Mouse (Mus musculus) embryonic facial prominence, embryonic 15.5 days (tissue): ENCODE data around the gene Anxa7. TPM values are rescaled to one million over a fixed set of nuclear protein-coding genes. Genes with fewer than 3 reads are reported as not detected.
A peak's percentile ranks its signal among the peaks of the same experiment; 100 is the strongest.

Experiments
- ATAC-seq: fragments of 200-750 bp; cut with Nextera tagmentation; 2 replicates; pipeline ENCODE4 v1.8.0; 2017; ENCODE audit warnings: low read depth, moderate TSS enrichment; ENCODE audit not compliant: insufficient number of reproducible peaks, low FRiP score, low TSS enrichment
- H3K27ac ChIP-seq: fragments of 300-500 bp; sonication (generic); replicated peaks from 2 replicates; pipeline ENCODE4 v1.5.1; 2015; ENCODE audit warnings: mild to moderate bottlenecking, inconsistent platforms
- H3K27me3 ChIP-seq: fragments of 300-500 bp; sonication (generic); 2 replicates; pipeline ENCODE4 v1.6.1; 2015; ENCODE audit warnings: inconsistent platforms
- H3K36me3 ChIP-seq: fragments of 300-500 bp; sonication (generic); 2 replicates; pipeline ENCODE4 v1.6.1; 2015; ENCODE audit warnings: mild to moderate bottlenecking, inconsistent platforms
- H3K4me1 ChIP-seq: fragments of 300-500 bp; sonication (generic); 2 replicates; pipeline ENCODE4 v1.6.1; 2015; ENCODE audit warnings: inconsistent platforms
- H3K4me2 ChIP-seq: fragments of 300-500 bp; sonication (generic); replicated peaks from 2 replicates; pipeline ENCODE4 v1.6.1; 2015; ENCODE audit warnings: mild to moderate bottlenecking, inconsistent platforms
- H3K4me3 ChIP-seq: fragments of 300-500 bp; sonication (generic); replicated peaks from 2 replicates; pipeline ENCODE4 v1.5.1; 2015; ENCODE audit warnings: mild to moderate bottlenecking, inconsistent platforms
- H3K9ac ChIP-seq: fragments of 300-500 bp; sonication (generic); 2 replicates; pipeline ENCODE4 v1.6.1; 2015; ENCODE audit warnings: inconsistent platforms
- H3K9me3 ChIP-seq: fragments of 300-500 bp; sonication (generic); replicated peaks from 2 replicates; pipeline ENCODE4 v1.6.1; 2016; ENCODE audit warnings: inconsistent platforms
- WGBS: fragments of 180-500 bp; shearing (Covaris S2); methylation state at CpG from one replicate; pipeline ENCODE4 v1.1.7; 2015; 5-methylcytosine and 5-hydroxymethylcytosine counted together
- polyA plus RNA-seq: library from polyadenylated mRNA; unstranded; fragments of >200 nt; fragmentation: Nextera tagmentation; extraction: Ambion mirVana; gene quantifications from 2 replicates; pipeline ENCODE4 v1.2.1, GENCODE M21; 2015

The Anxa7 gene
- polyA plus RNA-seq, 1 experiment from 2014 or later, result 61.7 TPM

- H3K36me3 ChIP-seq, result no peaks in the 10 kb centered on the region
- H3K27me3 ChIP-seq, result no peaks in the 10 kb centered on the region
- no peaks in the 10 kb centered on the region for H3K9me3 ChIP-seq
- no peak for ATAC-seq
- H3K4me1 ChIP-seq, result no peaks in the 10 kb centered on the region
- WGBS, result 85% methylated on average over 4 of the region's 4 CpGs
- H3K9ac ChIP-seq, result no peak overlapping the region
- H3K4me3 ChIP-seq, result no peak overlapping the region
- H3K4me2 ChIP-seq, result no peak overlapping the region
- H3K27ac ChIP-seq, result no peak overlapping the region
These were observed 47.5 kb downstream of the Anxa7 start for GRCm38 (mm10) chr14:20432420-20432819.

GRCm38 (mm10) chr14:20431726-20432125, 48.2 kb downstream of the Anxa7 start:
- no peaks in the 10 kb centered on the region for H3K4me1 ChIP-seq
- WGBS, result 45% methylated on average over 6 of the region's 6 CpGs
- peak; percentile 54; the same call in 1 of the 2 replicates for ATAC-seq
- peak overlapping the region; percentile 36; the same call in 1 of the 2 replicates for H3K27ac ChIP-seq
- no peaks in the 10 kb centered on the region for H3K27me3 ChIP-seq
- H3K36me3 ChIP-seq, result no peaks in the 10 kb centered on the region
- no peak overlapping the region for H3K4me2 ChIP-seq
- no peaks in the 10 kb centered on the region for H3K9me3 ChIP-seq
- H3K4me3 ChIP-seq, result no peak overlapping the region
- no peak overlapping the region for H3K9ac ChIP-seq

DNA sequence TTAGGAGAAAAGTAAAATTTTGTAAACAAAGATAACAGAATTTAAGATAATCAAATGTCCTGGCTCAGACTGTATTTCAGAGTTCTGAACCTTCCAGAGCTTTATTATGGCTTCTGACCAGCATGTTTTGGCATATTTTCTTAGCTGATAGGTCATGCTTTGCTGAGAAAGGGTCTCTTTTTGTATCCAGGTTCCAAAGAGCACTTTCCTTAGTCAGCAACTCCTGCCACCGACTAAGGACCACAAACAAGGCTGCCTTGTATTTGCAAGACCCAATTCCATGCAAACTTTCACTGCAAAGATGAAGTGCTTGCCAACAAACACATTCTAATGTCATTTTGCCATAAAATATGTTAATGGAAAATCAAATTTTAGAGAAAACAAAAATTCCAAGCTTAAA, 50.1 kb downstream of the Anxa7 start:
- Histone ChIP-seq H3K27me3 (no peaks in the 10 kb centered on the region), H3K4me3 (no peak overlapping the region), H3K9me3 (no peaks in the 10 kb centered on the region), H3K4me2 (no peak overlapping the region), H3K4me1 (no peaks in the 10 kb centered on the region), H3K36me3 (no peaks in the 10 kb centered on the region), H3K9ac (no peak overlapping the region), H3K27ac (no peak overlapping the region)
- WGBS, result 46% methylated on average over 1 of the region's 1 CpGs
- ATAC-seq, result no peak

DNA sequence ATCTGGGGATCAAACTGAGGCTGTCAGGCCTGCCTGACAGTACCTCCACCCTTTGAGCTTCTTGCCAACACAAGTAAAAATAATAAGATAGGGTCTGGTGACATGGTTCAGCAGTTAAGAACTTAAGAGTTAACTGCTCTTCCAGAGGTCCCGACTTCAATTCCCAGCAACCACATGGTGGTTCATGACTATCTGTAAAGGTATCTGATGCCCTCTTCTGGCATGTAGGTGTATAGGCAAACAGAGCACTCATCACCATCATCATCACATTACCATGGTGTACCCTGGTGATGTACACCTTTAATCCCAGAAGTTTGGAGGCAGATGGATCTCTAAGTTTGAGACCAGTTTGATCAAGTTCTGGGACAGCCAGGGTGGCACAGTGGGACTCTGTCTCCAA, 51.3 kb downstream of the Anxa7 start:
- H3K4me1 ChIP-seq, result no peaks in the 10 kb centered on the region
- no peaks in the 10 kb centered on the region for H3K27me3 ChIP-seq
- no peak overlapping the region for H3K4me3 ChIP-seq
- H3K9me3 ChIP-seq, result no peaks in the 10 kb centered on the region
- H3K4me2 ChIP-seq, result no peak overlapping the region
- no peak for ATAC-seq
- H3K27ac ChIP-seq, result no peak overlapping the region
- no peaks in the 10 kb centered on the region for H3K36me3 ChIP-seq
- 10% methylated on average over 1 of the region's 1 CpGs for WGBS
- H3K9ac ChIP-seq, result no peak overlapping the region

DNA sequence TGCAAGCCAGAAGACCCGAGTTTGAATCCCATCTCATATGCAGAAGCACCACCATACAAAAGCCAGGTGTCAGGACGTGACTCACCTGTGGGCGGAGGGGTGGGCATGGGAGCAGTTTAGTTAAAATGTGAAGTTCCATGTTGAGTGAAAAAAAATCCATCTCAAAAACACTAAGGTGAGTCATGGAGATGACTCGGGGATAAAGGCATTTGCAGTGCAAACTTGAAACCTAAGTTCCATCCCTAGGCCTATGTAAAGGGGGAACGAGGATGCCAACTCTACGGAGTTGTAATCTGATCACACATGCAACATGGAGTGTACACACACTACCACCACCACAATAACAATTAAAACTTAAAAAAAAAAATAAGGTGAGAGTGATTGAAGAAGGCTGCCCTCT, 56.9 kb downstream of the Anxa7 start:
- no peak overlapping the region for H3K9ac ChIP-seq
- WGBS, result 79% methylated on average over 6 of the region's 6 CpGs
- no peaks in the 10 kb centered on the region for H3K9me3 ChIP-seq
- H3K27me3 ChIP-seq, result no peaks in the 10 kb centered on the region
- no peaks in the 10 kb centered on the region for H3K36me3 ChIP-seq
- no peak overlapping the region for H3K27ac ChIP-seq
- no peak for ATAC-seq
- no peaks in the 10 kb centered on the region for H3K4me1 ChIP-seq
- no peak overlapping the region for H3K4me2 ChIP-seq
- H3K4me3 ChIP-seq, result no peak overlapping the region

DNA sequence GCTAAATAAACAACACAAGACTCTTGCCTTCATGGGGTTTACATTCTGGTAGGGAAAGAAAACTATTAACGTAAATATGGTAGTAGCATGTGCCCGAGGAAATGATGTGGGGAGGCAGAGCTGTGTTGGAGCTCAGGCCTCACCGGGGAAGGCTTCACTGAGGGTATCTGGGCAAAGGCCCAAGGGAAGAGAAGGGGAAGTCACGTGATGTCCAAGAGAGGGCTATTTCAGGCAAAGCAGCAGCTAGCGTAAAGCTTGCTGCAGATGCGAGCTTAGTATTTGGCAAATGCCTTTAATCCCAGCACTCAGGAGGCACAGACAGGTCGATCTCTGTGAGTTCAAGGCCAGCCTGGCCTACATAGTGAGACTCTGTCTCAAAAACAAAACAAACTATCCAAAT, 57.7 kb downstream of the Anxa7 start:
- WGBS, result 74% methylated on average over 7 of the region's 7 CpGs
- Histone ChIP-seq H3K36me3 (no peaks in the 10 kb centered on the region), H3K9ac (no peak overlapping the region), H3K4me3 (no peak overlapping the region), H3K9me3 (no peaks in the 10 kb centered on the region), H3K4me1 (no peaks in the 10 kb centered on the region), H3K27ac (no peak overlapping the region), H3K27me3 (no peaks in the 10 kb centered on the region), H3K4me2 (no peak overlapping the region)
- no peak for ATAC-seq

Other genes starting within 250 kb of the Anxa7 start
- 0.12 and 0.68 TPM in 2 replicates for gene Kcnk16, start 210.9 kb downstream of the Anxa7 start, polyA plus RNA-seq
- 16.6 and 22.8 TPM in 2 replicates for gene Nudt13, start 185.4 kb downstream of the Anxa7 start, polyA plus RNA-seq
- 47.3 and 54.4 TPM in 2 replicates for gene Ecd, start 132.0 kb downstream of the Anxa7 start, polyA plus RNA-seq
- 36.0 and 36.9 TPM in 2 replicates for gene Fam149b, start 132.0 kb downstream of the Anxa7 start, polyA plus RNA-seq
- gene Dnajc9, start 91.2 kb downstream of the Anxa7 start, polyA plus RNA-seq, result 168 and 176 TPM in 2 replicates
- gene Mrps16, start 86.5 kb downstream of the Anxa7 start, polyA plus RNA-seq, result 82.9 and 90.6 TPM in 2 replicates
- 4.2 and 7.3 TPM in 2 replicates for gene Cfap70, start 27.9 kb downstream of the Anxa7 start, polyA plus RNA-seq
- gene Mss51, start 16.8 kb upstream of the Anxa7 start, polyA plus RNA-seq, result 1.9 and 2.0 TPM in 2 replicates
- gene Ppp3cb, start 66.4 kb upstream of the Anxa7 start, polyA plus RNA-seq, result 46.7 and 50.2 TPM in 2 replicates
- gene Usp54, start 160.9 kb upstream of the Anxa7 start, polyA plus RNA-seq, result 5.6 and 6.6 TPM in 2 replicates
- gene Myoz1, start 176.4 kb upstream of the Anxa7 start, polyA plus RNA-seq, result 7.0 and 9.7 TPM in 2 replicates
- gene Synpo2l, start 188.2 kb upstream of the Anxa7 start, polyA plus RNA-seq, result 30.1 and 37.7 TPM in 2 replicates
- 86.8 and 92.5 TPM in 2 replicates for gene Sec24c, start 194.2 kb upstream of the Anxa7 start, polyA plus RNA-seq
- gene Fut11, start 214.8 kb upstream of the Anxa7 start, polyA plus RNA-seq, result 32.3 and 34.2 TPM in 2 replicates
- gene Chchd1, start 222.9 kb upstream of the Anxa7 start, polyA plus RNA-seq, result 166 and 171 TPM in 2 replicates
- 38.6 and 40.1 TPM in 2 replicates for gene Zswim8, start 227.4 kb upstream of the Anxa7 start, polyA plus RNA-seq